Mouse (Mus musculus): ENCODE measurements around the gene Mettl7b. TPM values are rescaled to one million over a fixed set of nuclear protein-coding genes. Genes with fewer than 3 reads are reported as not detected.

Mettl7b gene
- polyA plus RNA-seq (2017; shearing (Covaris generic)) = not detected

DNA sequence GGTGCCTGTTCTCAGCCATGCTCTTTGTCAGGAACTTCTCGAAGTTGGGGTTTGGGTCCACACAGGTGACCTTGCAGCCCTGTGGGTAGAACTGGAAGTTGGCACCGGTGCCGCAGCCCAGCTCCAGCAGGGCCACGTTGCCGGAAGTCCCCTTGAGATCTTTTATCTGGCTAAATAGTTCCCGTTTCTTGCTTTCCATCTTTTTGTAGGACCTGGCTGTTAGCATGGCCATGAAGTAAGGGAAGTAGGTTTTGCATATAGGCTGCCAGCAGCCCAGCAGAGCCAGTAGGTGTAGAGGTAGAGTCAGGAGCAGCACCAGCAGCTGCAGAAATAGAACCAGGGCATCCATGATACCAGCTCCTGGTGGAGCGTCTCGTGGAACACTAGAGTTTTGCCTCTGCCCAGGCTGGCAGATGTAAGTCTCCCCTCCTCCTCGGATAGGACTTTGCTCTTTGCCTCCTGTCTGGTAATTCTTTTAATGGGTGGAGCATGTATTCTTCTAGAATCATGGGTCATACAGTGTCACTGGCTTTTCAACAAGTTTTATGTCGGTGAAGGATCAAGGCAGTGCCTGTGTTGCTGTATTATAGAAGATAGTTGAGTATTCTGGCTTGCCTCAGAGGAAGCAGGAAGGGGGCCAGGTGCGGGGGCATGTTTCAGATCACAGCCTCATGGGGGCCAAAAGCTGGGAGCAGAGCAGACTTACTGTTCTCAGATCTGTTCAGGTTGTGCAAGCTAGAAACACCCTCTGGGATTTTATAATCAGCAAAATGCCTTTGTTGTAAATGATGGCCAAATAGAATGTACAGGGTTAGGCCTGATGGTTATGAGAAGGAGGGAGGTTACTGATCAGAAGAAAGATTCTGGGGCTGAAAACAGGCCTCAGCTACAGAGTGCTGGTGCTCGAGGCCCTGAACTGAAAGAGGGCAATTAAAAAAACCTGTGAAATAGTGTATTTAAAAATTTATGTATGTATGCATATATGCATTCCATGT, at the start of gene Mettl7b:
TSS of gene Mettl7b (minus strand) at position 399 of the 995 bp plus-strand sequence.

DNA sequence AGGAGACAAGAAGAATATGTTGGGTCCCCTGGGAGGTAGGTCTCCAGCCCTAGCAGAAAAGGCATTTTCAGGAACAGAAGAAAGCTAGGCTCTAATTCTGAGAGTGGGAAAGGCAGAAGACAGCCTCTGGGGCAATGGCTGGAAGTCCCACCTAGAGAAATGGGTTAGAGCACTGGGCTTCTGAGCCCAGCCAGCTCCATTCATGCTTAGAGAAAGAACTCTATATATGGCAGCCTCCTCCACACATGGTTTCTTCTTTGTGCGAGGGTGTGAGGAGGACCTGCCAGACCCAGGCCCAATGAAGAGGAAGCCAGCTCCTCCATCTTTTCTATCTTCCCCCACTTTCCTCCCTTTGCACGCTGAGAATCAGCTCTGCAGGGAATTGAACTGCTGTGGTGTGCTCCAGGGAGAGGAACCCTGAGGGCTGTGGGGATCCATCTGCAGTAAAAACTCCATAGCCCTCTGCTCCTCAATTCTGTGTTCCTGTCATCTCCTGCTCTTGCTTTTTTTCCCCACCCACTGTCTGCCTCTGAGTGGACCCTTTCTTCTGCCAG, 49.6 kb upstream of the Mettl7b start, which contains the start of gene Olfr763:
TSS of gene Olfr763 (plus strand) at position 504 of the 554 bp plus-strand sequence.

DNA sequence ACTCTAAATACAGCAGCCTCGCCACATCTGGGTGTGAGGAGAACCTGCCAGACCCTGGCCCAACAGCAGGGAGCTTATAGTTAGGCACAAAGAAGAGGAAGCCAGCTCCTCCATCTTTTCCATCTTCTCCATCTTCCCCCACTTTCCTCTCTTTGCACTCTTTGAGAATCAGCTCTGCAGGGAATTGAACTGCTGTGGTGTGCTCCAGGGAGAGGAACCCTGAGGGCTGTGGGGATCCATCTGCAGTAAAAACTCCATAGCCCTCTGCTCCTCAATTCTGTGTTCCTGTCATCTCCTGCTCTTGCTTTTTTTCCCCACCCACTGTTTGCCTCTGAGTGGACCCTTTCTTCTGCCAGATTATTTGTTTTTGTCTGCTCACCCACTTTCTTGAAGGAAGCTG, 28.3 kb upstream of the Mettl7b start, which contains the start of gene Olfr9:
TSS of gene Olfr9 (plus strand) at position 301 of the 400 bp plus-strand sequence.

DNA sequence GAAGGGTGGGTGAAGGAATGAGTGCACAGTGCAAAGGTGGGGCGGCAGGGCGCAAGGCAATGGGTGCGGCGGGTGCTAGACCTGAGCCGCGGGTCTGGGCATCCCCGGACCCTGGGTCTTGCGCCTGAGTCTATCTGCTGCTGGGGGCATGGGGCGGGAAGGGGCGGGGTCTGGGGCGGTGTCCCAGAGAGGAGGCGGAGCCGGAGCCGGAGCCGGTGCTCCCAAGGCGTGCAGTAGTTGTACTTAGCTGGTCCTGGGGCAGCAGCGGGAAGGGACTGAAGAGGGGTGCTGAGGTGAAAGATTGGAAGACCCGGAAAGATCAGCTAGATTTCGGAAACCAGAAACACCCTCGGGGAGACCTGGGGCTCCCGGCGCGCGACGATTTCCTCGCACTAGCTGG, 27.2 kb downstream of the Mettl7b start, which contains the start of gene Itga7:
TSS of gene Itga7 (plus strand) at position 245 of the 400 bp plus-strand sequence.

DNA sequence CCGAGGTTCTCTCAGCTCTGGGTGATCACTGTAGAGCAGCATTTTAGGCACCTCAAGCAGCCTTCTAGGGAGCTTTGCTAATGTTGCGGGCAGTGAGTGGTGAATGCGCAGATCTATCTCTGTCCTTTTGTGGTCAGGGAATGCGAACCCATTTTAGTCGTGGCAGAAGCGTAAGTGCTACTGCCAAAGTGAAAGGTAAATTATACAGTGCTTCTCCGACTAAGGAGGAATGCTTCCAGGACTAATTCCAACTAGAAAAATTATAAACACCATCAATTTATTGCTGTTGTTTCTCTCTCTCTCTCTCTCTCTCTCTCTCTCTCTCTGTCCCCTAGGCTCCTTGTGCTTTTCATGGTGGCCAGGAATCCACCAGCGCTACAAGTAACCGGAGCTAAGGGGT, 36.9 kb downstream of the Mettl7b start, which contains the start of gene Bloc1s1:
TSS of gene Bloc1s1 (minus strand) at position 101 of the 400 bp plus-strand sequence.

DNA sequence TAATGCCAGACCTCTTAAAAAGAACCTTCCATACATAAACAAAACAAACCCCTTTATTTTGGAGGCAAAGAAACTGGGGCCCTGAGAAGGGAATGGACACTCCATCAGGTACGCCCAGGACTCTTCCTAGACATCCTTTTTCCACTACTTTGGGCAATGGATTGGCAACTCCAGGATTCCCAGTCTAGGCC, 38.1 kb downstream of the Mettl7b start, which contains the start of gene Rdh5:
TSS of gene Rdh5 (minus strand) at position 67 of the 191 bp plus-strand sequence.

Other genes with a start within 250 kb of the Mettl7b start
- 511 TPM for gene Dgka, start 216.1 kb downstream of the Mettl7b start, polyA plus RNA-seq (2017; shearing (Covaris generic))
- gene Pym1, start 213.1 kb downstream of the Mettl7b start, polyA plus RNA-seq (2017; shearing (Covaris generic)) = 22.9 TPM
- 0.15 TPM for gene Mmp19, start 170.1 kb downstream of the Mettl7b start, polyA plus RNA-seq (2017; shearing (Covaris generic))
- gene Dnajc14, start 156.9 kb downstream of the Mettl7b start, polyA plus RNA-seq (2017; shearing (Covaris generic)) = 65.8 TPM
- 3.0 TPM for gene Tmem198b, start 156.6 kb downstream of the Mettl7b start, polyA plus RNA-seq (2017; shearing (Covaris generic))
- 120 TPM for gene Sarnp, start 143.7 kb downstream of the Mettl7b start, polyA plus RNA-seq (2017; shearing (Covaris generic))
- gene Ormdl2, start 139.3 kb downstream of the Mettl7b start, polyA plus RNA-seq (2017; shearing (Covaris generic)) = 46.6 TPM
- gene Gdf11, start 69.3 kb downstream of the Mettl7b start, polyA plus RNA-seq (2017; shearing (Covaris generic)) = 1.8 TPM
- gene Cd63, start 60.0 kb downstream of the Mettl7b start, polyA plus RNA-seq (2017; shearing (Covaris generic)) = not detected
- 5.1 TPM for gene Rdh5, start 38.1 kb downstream of the Mettl7b start, polyA plus RNA-seq (2017; shearing (Covaris generic))
- gene Bloc1s1, start 37.0 kb downstream of the Mettl7b start, polyA plus RNA-seq (2017; shearing (Covaris generic)) = 119 TPM
- gene Itga7, start 27.2 kb downstream of the Mettl7b start, polyA plus RNA-seq (2017; shearing (Covaris generic)) = 45.6 TPM
- gene Olfr9, start 28.4 kb upstream of the Mettl7b start, polyA plus RNA-seq (2017; shearing (Covaris generic)) = 0.17 TPM
- not detected for gene Olfr763, start 49.8 kb upstream of the Mettl7b start, polyA plus RNA-seq (2017; shearing (Covaris generic))
- gene Olfr764-ps1, start 78.9 kb upstream of the Mettl7b start, polyA plus RNA-seq (2017; shearing (Covaris generic)) = not detected
- not detected for gene Olfr765, start 89.0 kb upstream of the Mettl7b start, polyA plus RNA-seq (2017; shearing (Covaris generic))
- gene Olfr766-ps1, start 108.0 kb upstream of the Mettl7b start, polyA plus RNA-seq (2017; shearing (Covaris generic)) = not detected
- not detected for gene Olfr767, start 121.9 kb upstream of the Mettl7b start, polyA plus RNA-seq (2017; shearing (Covaris generic))
- gene Olfr768, start 138.4 kb upstream of the Mettl7b start, polyA plus RNA-seq (2017; shearing (Covaris generic)) = not detected
- gene Olfr769, start 156.9 kb upstream of the Mettl7b start, polyA plus RNA-seq (2017; shearing (Covaris generic)) = not detected
- gene Olfr770, start 178.0 kb upstream of the Mettl7b start, polyA plus RNA-seq (2017; shearing (Covaris generic)) = 0.80 TPM
- gene Olfr771, start 203.8 kb upstream of the Mettl7b start, polyA plus RNA-seq (2017; shearing (Covaris generic)) = not detected
- gene Olfr772, start 216.9 kb upstream of the Mettl7b start, polyA plus RNA-seq (2017; shearing (Covaris generic)) = not detected
- gene Olfr773, start 226.4 kb upstream of the Mettl7b start, polyA plus RNA-seq (2017; shearing (Covaris generic)) = not detected